Mouse (Mus musculus) limb, embryonic 11.5 days (tissue): ENCODE results near the gene Snapc3. TPM values are rescaled to one million over a fixed set of nuclear protein-coding genes. Genes with fewer than 3 reads are reported as not detected.

Source experiments
- ATAC-seq: fragments of 200-750 bp; cut with Nextera tagmentation; 2 replicates; pipeline ENCODE4 v1.8.0; 2017; ENCODE audit warnings: low read depth; ENCODE audit not compliant: insufficient number of reproducible peaks, low FRiP score, low TSS enrichment
- DNase-seq: peaks from one replicate; pipeline ENCODE4 v3.0.0-alpha.2; 2015; ENCODE audit warnings: low spot score
- H3K27ac ChIP-seq: fragments of 300-500 bp; sonication (generic); replicated peaks from 2 replicates; pipeline ENCODE4 v1.5.1; 2014; ENCODE audit warnings: low read depth, mild to moderate bottlenecking, low read length
- H3K27me3 ChIP-seq: fragments of 300-500 bp; sonication (generic); 2 replicates; pipeline ENCODE4 v1.6.1; 2014; ENCODE audit warnings: mild to moderate bottlenecking, low read length, mixed read lengths; ENCODE audit not compliant: control insufficient read depth, insufficient read depth
- H3K36me3 ChIP-seq: fragments of 300-500 bp; sonication (generic); 2 replicates; pipeline ENCODE4 v1.6.1; 2014; ENCODE audit warnings: mild to moderate bottlenecking, low read length, moderate library complexity, mixed read lengths; ENCODE audit not compliant: control insufficient read depth, insufficient read depth
- H3K4me1 ChIP-seq: fragments of 300-500 bp; sonication (generic); 2 replicates; pipeline ENCODE4 v1.6.1; 2014; ENCODE audit warnings: low read length, mixed read lengths; ENCODE audit not compliant: control insufficient read depth, insufficient read depth
- H3K4me2 ChIP-seq: fragments of 300-500 bp; sonication (generic); 2 replicates; pipeline ENCODE4 v1.6.1; 2014; ENCODE audit warnings: low read depth, mild to moderate bottlenecking, moderate library complexity; ENCODE audit not compliant: severe bottlenecking
- H3K4me3 ChIP-seq: fragments of 300-500 bp; sonication (generic); 2 replicates; pipeline ENCODE4 v1.5.1; 2014; ENCODE audit warnings: low read depth, low read length
- H3K9ac ChIP-seq: fragments of 300-500 bp; sonication (generic); 2 replicates; pipeline ENCODE4 v1.6.1; 2014; ENCODE audit warnings: mild to moderate bottlenecking, low read length
- H3K9me3 ChIP-seq: fragments of 300-500 bp; sonication (generic); 2 replicates; pipeline ENCODE4 v1.6.1; 2016; ENCODE audit warnings: low read length; ENCODE audit not compliant: control insufficient read depth
- WGBS: fragments of 180-500 bp; shearing (Covaris S2); extraction: QIAGEN DNeasy Blood & Tissue Kit; methylation state at CpG from one replicate; pipeline ENCODE4 v1.1.7; 2014; 5-methylcytosine and 5-hydroxymethylcytosine counted together
- polyA plus RNA-seq: library from polyadenylated mRNA; unstranded; fragments of >200 nt; fragmentation: Nextera tagmentation; extraction: Ambion mirVana; gene quantifications from 2 replicates; pipeline ENCODE4 v1.2.1, GENCODE M21; 2014

Gene Snapc3
- 63.6 and 66.0 TPM in 2 replicates for polyA plus RNA-seq

DNA sequence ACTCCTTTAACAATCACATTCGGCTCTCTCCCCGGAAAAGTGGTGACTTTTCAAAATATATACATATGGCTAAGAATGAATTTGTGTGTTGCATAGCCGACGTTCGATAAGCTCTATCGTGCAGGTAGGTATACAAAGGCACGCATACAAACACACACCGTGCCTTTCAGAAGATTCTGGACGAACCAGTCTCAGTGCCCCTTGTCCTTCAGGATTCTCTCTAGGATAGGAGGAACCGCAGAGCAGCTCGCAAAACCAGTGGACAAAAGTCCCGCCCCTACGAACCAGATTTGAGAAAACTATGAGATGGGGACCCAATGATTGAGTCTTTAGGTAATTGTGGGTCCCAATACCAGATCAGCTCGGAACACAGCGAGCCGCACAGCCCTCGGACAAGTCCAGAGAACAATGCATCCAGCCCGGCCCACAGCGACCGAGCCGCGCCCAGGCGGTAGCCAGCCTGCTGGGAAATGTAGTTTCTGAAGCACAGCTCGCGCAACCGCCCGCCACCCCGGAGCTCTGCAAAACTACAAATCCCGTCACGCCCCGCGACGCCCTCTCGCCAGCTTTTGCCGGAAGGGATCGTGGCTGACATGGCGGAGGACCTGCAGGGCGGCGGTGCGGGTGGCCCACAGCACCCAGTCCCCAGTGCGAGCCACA, at the start of gene Snapc3:
Gene Snapc3, plus strand, starts transcription at position 565 of the 660 bp plus-strand sequence.
- DNase-seq (peak; percentile 98), ATAC-seq (peak; percentile 98)
- H3K27me3 ChIP-seq: no peaks in the 10 kb centered on the region
- H3K4me1 ChIP-seq: peaks cover 4% of the 10 kb centered on the region; the same call in 1 of the 2 replicates
- no peaks in the 10 kb centered on the region for H3K36me3 ChIP-seq
- H3K4me2 ChIP-seq: peak within 1 kb of the TSS; percentile 57
- peak within 1 kb of the TSS; percentile 94 for H3K9ac ChIP-seq
- H3K4me3 ChIP-seq: peak within 1 kb of the TSS; percentile 93
- under 1% methylated on average over 41 of the region's 41 CpGs for WGBS
- no peaks in the 10 kb centered on the region for H3K9me3 ChIP-seq
- peak within 1 kb of the TSS; percentile 55; the same call in 1 of the 2 replicates for H3K27ac ChIP-seq

DNA sequence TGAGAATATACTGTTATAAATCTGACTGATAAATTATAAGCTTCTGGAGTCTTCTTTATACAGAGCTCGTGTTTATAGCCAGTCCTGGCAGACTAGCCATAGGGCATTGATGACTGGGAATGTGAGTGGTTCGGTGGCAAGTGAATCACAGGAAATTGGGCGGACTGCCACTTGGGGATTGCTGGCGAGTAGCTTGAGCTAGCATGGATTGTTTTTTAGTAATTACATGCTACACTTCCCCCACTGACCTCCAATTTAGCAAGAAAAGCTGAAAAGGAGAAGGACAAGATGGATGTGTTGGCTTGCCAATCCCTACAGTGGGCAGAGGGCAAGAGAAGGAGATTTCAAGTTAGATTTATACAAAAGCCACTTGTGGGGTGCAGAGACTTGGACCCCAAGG, 44.1 kb upstream of the Snapc3 start:
- no peak overlapping the region for H3K27ac ChIP-seq
- H3K9me3 ChIP-seq: no peaks in the 10 kb centered on the region
- ATAC-seq: no peak
- H3K36me3 ChIP-seq: no peaks in the 10 kb centered on the region
- H3K27me3 ChIP-seq: no peaks in the 10 kb centered on the region
- no peak overlapping the region for H3K4me2 ChIP-seq
- WGBS: 68% methylated on average over 4 of the region's 4 CpGs
- DNase-seq: no peak
- no peak overlapping the region for H3K9ac ChIP-seq
- H3K4me1 ChIP-seq: no peaks in the 10 kb centered on the region
- no peak overlapping the region for H3K4me3 ChIP-seq

DNA sequence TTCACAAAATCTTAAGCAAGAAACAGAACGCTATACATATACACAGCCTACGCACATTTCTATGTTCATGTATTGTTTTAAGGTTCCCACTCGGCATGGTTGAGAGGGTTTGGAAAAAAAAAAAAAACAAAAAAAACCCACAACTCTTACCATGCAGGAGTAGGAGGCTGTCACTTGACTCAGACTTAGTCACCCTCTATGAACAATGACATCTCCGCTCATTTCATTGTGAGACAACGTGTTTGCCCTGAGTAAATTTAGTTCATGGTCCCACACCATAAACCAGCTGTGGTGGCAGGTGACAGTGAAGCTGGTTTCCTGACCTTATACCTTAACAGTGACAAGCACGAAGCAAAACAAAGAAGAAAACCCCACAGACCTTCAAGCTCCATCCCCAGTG, 41.9 kb upstream of the Snapc3 start:
- H3K27me3 ChIP-seq: no peaks in the 10 kb centered on the region
- 88% methylated on average over 6 of the region's 6 CpGs for WGBS
- DNase-seq (no peak), ATAC-seq (no peak)
- no peak overlapping the region for H3K4me2 ChIP-seq
- H3K9ac ChIP-seq: no peak overlapping the region
- H3K36me3 ChIP-seq: no peaks in the 10 kb centered on the region
- no peaks in the 10 kb centered on the region for H3K9me3 ChIP-seq
- H3K27ac ChIP-seq: no peak overlapping the region
- H3K4me3 ChIP-seq: no peak overlapping the region
- H3K4me1 ChIP-seq: no peaks in the 10 kb centered on the region

DNA sequence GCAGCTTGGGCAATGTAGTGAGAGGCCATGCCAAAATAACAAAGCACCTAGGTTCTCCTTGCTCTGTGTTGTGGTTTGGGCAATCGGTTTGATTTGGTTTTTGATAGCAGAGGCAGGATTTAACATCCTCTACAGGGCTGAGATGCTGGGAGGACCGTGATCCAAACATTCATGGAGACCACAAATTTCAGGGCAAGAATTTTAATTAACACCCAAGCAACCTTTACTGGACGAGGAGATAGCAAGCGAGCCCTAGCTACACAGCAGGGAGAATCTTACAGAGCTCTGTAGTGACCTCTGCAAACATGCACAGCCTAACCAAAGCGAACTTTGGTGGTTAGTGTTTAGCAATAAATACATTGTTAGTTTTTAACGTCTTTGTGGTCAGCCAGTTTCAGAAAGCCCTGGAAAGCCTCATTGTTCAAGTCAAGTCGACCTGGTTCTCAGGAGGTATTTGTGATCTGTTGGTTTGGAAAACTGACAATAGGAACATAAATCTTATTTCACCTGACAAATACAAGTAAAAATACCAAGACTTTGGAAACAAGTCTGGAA, 41.0 kb upstream of the Snapc3 start:
- no peak for DNase-seq

DNA sequence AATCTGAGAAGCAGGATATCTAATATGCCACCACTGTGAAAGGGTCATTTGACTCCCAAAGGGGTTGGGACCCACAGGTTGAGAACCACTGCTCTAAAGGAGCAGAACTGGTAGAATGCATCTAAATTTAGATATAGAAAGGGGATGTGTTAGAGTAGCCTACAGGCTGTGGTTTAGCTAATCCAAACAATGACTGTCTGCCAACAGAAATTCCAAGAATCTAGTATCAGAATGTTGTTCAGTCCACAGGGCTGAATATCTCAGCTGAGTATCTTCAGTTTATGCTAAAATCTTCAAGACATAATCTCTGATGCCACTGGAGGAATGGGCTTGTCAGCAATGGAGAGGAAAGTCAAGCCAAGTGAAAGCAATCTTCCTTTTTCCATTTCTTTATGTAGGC, 38.5 kb upstream of the Snapc3 start:
- H3K27me3 ChIP-seq: no peaks in the 10 kb centered on the region
- H3K9ac ChIP-seq: no peak overlapping the region
- no peak overlapping the region for H3K27ac ChIP-seq
- H3K4me2 ChIP-seq: no peak overlapping the region
- H3K4me3 ChIP-seq: no peak overlapping the region
- H3K36me3 ChIP-seq: no peaks in the 10 kb centered on the region
- H3K9me3 ChIP-seq: no peaks in the 10 kb centered on the region
- ATAC-seq (no peak), DNase-seq (no peak)
- H3K4me1 ChIP-seq: no peaks in the 10 kb centered on the region

More for the DNA sequence above, 41.0 kb upstream of the Snapc3 start:
- Histone ChIP-seq H3K27me3 (no peaks in the 10 kb centered on the region), H3K36me3 (no peaks in the 10 kb centered on the region), H3K27ac (no peak overlapping the region), H3K4me1 (no peaks in the 10 kb centered on the region), H3K4me2 (no peak overlapping the region), H3K4me3 (no peak overlapping the region), H3K9me3 (no peaks in the 10 kb centered on the region), H3K9ac (no peak overlapping the region)
- ATAC-seq: no peak
- 73% methylated on average over 7 of the region's 7 CpGs for WGBS

DNA sequence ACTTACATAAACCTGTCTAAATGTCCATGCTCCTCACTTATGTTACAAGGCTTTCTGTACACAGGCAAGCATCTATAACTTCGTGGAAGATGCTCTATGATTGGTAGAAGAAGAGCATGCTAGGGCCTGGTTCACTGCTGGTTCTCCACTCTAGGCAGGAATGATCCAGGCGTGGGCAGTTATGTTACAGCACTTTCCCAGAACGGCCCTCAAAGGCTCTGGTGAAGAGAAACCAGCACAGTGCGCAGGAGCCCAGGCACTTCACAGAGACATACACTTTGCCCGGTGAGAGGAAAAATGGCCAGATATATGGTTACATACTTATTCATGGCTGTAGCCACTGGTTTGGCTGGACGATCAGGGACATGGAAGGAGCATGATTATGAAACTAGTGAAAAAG, 37.8 kb upstream of the Snapc3 start:
- H3K4me2 ChIP-seq: no peak overlapping the region
- H3K9ac ChIP-seq: no peak overlapping the region
- no peaks in the 10 kb centered on the region for H3K9me3 ChIP-seq
- H3K4me3 ChIP-seq: no peak overlapping the region
- H3K4me1 ChIP-seq: no peaks in the 10 kb centered on the region
- ATAC-seq (no peak), DNase-seq (no peak)
- H3K27ac ChIP-seq: no peak overlapping the region
- H3K36me3 ChIP-seq: no peaks in the 10 kb centered on the region
- 85% methylated on average over 6 of the region's 6 CpGs for WGBS
- no peaks in the 10 kb centered on the region for H3K27me3 ChIP-seq

DNA sequence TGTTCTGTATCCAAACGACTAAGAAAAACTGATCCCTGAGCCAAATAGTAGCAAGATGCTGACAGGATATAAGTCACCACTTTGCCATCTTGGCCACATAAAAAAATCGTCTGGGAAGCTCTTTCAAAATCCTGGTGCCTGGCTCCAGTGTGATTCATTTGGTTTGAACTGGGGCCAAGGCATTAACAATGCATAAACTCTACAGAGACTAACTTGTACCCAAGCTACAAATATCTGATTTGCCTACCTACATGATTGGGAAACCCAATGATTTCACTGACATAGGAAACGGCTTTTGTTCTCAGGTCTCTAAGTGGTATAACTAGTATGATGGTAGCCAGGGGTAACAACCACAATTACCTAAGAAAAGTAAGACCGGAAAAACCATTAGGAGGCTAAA, 37.3 kb upstream of the Snapc3 start:
- Histone ChIP-seq H3K9me3 (no peaks in the 10 kb centered on the region), H3K4me2 (no peak overlapping the region), H3K27me3 (no peaks in the 10 kb centered on the region), H3K9ac (no peak overlapping the region), H3K27ac (no peak overlapping the region), H3K4me3 (no peak overlapping the region), H3K4me1 (no peaks in the 10 kb centered on the region), H3K36me3 (no peaks in the 10 kb centered on the region)
- DNase-seq (no peak), ATAC-seq (no peak)
- 83% methylated on average over 4 of the region's 4 CpGs for WGBS

DNA sequence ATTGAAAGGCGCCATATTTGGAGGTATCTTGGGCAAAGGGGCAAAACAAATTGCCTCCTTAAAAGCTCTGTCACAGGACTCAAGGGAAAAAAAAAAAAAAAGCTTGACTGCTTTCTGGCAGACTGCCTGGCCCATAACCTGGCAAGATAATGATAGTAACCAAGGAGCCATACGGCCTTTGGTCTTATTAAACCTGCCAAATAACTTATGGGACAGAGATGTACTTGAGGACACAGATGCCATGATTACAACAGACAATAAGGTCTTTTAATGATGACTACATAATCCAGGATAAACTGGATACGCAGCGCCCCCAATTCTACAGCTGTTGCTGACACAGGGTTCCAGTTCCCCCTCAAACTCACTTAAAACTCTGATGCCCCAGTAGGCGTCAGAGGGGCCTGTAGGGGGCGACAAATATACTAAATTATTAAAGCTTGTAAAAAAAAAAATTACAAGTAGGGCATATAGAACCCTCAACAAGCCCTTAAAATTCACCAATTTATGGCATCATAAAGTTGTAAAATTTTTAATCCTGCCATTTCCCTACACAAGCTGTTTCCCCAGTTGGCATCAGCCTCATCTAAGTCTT, 33.5 kb upstream of the Snapc3 start:
- 59% methylated on average over 6 of the region's 6 CpGs for WGBS
- H3K27ac ChIP-seq: no peak overlapping the region
- no peak for DNase-seq
- ATAC-seq: no peak
- H3K4me3 ChIP-seq: no peak overlapping the region
- H3K27me3 ChIP-seq: no peaks in the 10 kb centered on the region
- no peak overlapping the region for H3K9ac ChIP-seq
- H3K9me3 ChIP-seq: no peaks in the 10 kb centered on the region
- no peaks in the 10 kb centered on the region for H3K36me3 ChIP-seq
- no peaks in the 10 kb centered on the region for H3K4me1 ChIP-seq
- no peak overlapping the region for H3K4me2 ChIP-seq
